Mouse (Mus musculus): ENCODE results near the gene Pdzd9. TPM values are rescaled to one million over a fixed set of nuclear protein-coding genes. Genes with fewer than 3 reads are reported as not detected.
"Not testable (repeated sequence)": the region's sequence is repeated elsewhere in the genome, so short reads cannot be mapped to it uniquely, and the experiment has no call there.

Pdzd9 gene
- polyA plus RNA-seq (2012; rRNA removed) (0.14 and 0.31 TPM in 2 replicates), polyA plus RNA-seq (2014; fragmentation: Nextera tagmentation; extraction: Ambion mirVana) (0.44 and 0.57 TPM in 2 replicates)

- ATAC-seq (ENCODE audit: low FRiP score, low read depth) (peak; percentile 78), DNase-seq (ENCODE audit: low spot score) (peak; percentile 84)
- Histone ChIP-seq H3K4me2 (replicated peaks; ENCODE audit: low read depth, low read length, severe bottlenecking) (no peak within 1 kb of the TSS), H3K36me3 (ENCODE audit: control insufficient read depth, insufficient read depth, low read length) (no peaks in the 10 kb centered on the region), H3K9ac (ENCODE audit: low read depth, low read length, severe bottlenecking) (no peak within 1 kb of the TSS), H3K27ac (replicated peaks; ENCODE audit: low read depth, low read length) (no peak within 1 kb of the TSS), H3K4me3 (replicated peaks; ENCODE audit: low read length) (no peak within 1 kb of the TSS), H3K4me1 (ENCODE audit: control insufficient read depth, insufficient read depth, low read length) (no peaks in the 10 kb centered on the region), H3K9me3 (ENCODE audit: control insufficient read depth, low read length) (no peaks in the 10 kb centered on the region), H3K27me3 (ENCODE audit: control insufficient read depth, insufficient read depth, low read length) (no peaks in the 10 kb centered on the region)
- WGBS = 18% methylated on average over 14 of the region's 14 CpGs
- no peak for TF ChIP-seq POLR2A (IDR thresholded peaks at IDR 0.05; ENCODE audit: borderline replicate concordance, extremely low read depth, insufficient read depth, insufficient read length)
Measured at GRCm38 (mm10) chr7:120670153-120670875, at the start of gene Pdzd9. Gene Pdzd9, minus strand, starts transcription at chr7:120670343.

- H3K27me3 ChIP-seq (ENCODE audit: control insufficient read depth, insufficient read depth, low read length) = no peaks in the 10 kb centered on the region
- H3K9ac ChIP-seq (ENCODE audit: low read depth, low read length, severe bottlenecking) = no peak overlapping the region
- 0 out of 2 replicates have a peak, but pooled peaks cover 3% of the 10 kb centered on the region for H3K4me1 ChIP-seq (ENCODE audit: control insufficient read depth, insufficient read depth, low read length)
- no peak overlapping the region for H3K4me3 ChIP-seq (replicated peaks; ENCODE audit: low read length)
- no peaks in the 10 kb centered on the region for H3K36me3 ChIP-seq (ENCODE audit: control insufficient read depth, insufficient read depth, low read length)
- H3K9me3 ChIP-seq (ENCODE audit: control insufficient read depth, low read length) = no peaks in the 10 kb centered on the region
- ATAC-seq (ENCODE audit: low FRiP score, low read depth) (no peak), DNase-seq (ENCODE audit: low spot score) (no peak)
- 33% methylated on average over 2 of the region's 2 CpGs for WGBS
- H3K27ac ChIP-seq (replicated peaks; ENCODE audit: low read depth, low read length) = no peak overlapping the region
- H3K4me2 ChIP-seq (replicated peaks; ENCODE audit: low read depth, low read length, severe bottlenecking) = no peak overlapping the region
- TF ChIP-seq POLR2A (IDR thresholded peaks at IDR 0.05; ENCODE audit: borderline replicate concordance, extremely low read depth, insufficient read depth, insufficient read length) = no peak
Measured at GRCm38 (mm10) chr7:120717261-120717660, 47.1 kb upstream of the Pdzd9 start.

- not testable (repeated sequence) for H3K9ac ChIP-seq (ENCODE audit: low read depth, low read length, severe bottlenecking); H3K4me3 ChIP-seq (replicated peaks; ENCODE audit: low read length); DNase-seq (ENCODE audit: low spot score); H3K36me3 ChIP-seq (ENCODE audit: control insufficient read depth, insufficient read depth, low read length); H3K27me3 ChIP-seq (ENCODE audit: control insufficient read depth, insufficient read depth, low read length); H3K27ac ChIP-seq (replicated peaks; ENCODE audit: low read depth, low read length); ATAC-seq (ENCODE audit: low FRiP score, low read depth); H3K4me1 ChIP-seq (ENCODE audit: control insufficient read depth, insufficient read depth, low read length); H3K4me2 ChIP-seq (replicated peaks; ENCODE audit: low read depth, low read length, severe bottlenecking); H3K9me3 ChIP-seq (ENCODE audit: control insufficient read depth, low read length)
- 77% methylated on average over 11 of the region's 11 CpGs for WGBS
Measured at GRCm38 (mm10) chr7:120713951-120714350, 43.8 kb upstream of the Pdzd9 start.

GRCm38 (mm10) chr7:120713225-120713624, 43.1 kb upstream of the Pdzd9 start:
- 92% methylated on average over 2 of the region's 2 CpGs for whole genome bisulfite sequencing
- Histone ChIP-seq H3K9me3 (ENCODE audit: control insufficient read depth, low read length) (no peaks in the 10 kb centered on the region), H3K4me3 (replicated peaks; ENCODE audit: low read length) (no peak overlapping the region), H3K9ac (ENCODE audit: low read depth, low read length, severe bottlenecking) (no peak overlapping the region), H3K4me2 (replicated peaks; ENCODE audit: low read depth, low read length, severe bottlenecking) (no peak overlapping the region), H3K36me3 (ENCODE audit: control insufficient read depth, insufficient read depth, low read length) (no peaks in the 10 kb centered on the region), H3K27ac (replicated peaks; ENCODE audit: low read depth, low read length) (no peak overlapping the region), H3K4me1 (ENCODE audit: control insufficient read depth, insufficient read depth, low read length) (peaks cover 6% of the 10 kb centered on the region; the same call in 1 of the 2 replicates), H3K27me3 (ENCODE audit: control insufficient read depth, insufficient read depth, low read length) (no peaks in the 10 kb centered on the region)
- TF ChIP-seq POLR2A (IDR thresholded peaks at IDR 0.05; ENCODE audit: borderline replicate concordance, extremely low read depth, insufficient read depth, insufficient read length) = no peak
- DNase-seq (ENCODE audit: low spot score) = no peak
- ATAC-seq (ENCODE audit: low FRiP score, low read depth) = no peak

- Histone ChIP-seq H3K27me3 (ENCODE audit: control insufficient read depth, insufficient read depth, low read length) (no peaks in the 10 kb centered on the region), H3K9me3 (ENCODE audit: control insufficient read depth, low read length) (no peaks in the 10 kb centered on the region), H3K4me1 (ENCODE audit: control insufficient read depth, insufficient read depth, low read length) (peaks cover 3% of the 10 kb centered on the region; the same call in 1 of the 2 replicates), H3K27ac (replicated peaks; ENCODE audit: low read depth, low read length) (no peak overlapping the region), H3K9ac (ENCODE audit: low read depth, low read length, severe bottlenecking) (no peak overlapping the region), H3K4me2 (replicated peaks; ENCODE audit: low read depth, low read length, severe bottlenecking) (no peak overlapping the region), H3K36me3 (ENCODE audit: control insufficient read depth, insufficient read depth, low read length) (no peaks in the 10 kb centered on the region), H3K4me3 (replicated peaks; ENCODE audit: low read length) (no peak overlapping the region)
- no peak for ATAC-seq (ENCODE audit: low FRiP score, low read depth)
- no peak for TF ChIP-seq POLR2A (IDR thresholded peaks at IDR 0.05; ENCODE audit: borderline replicate concordance, extremely low read depth, insufficient read depth, insufficient read length)
- no peak for DNase-seq (ENCODE audit: low spot score)
- 61% methylated on average over 2 of the region's 2 CpGs for WGBS
Measured at GRCm38 (mm10) chr7:120712071-120712470, 41.9 kb upstream of the Pdzd9 start.
